Mouse (Mus musculus) forebrain, postnatal 0 days (tissue): ENCODE measurements at regions not wholly inside any gene's neighbourhood (a gene's known extent, or its start where the extent isn't known, plus 50 kb on each side); places are given as distances from the start of the nearest gene placed in this dataset.

Experiments used
- ATAC-seq: fragments of 200-750 bp; cut with Nextera tagmentation; 2 replicates; pipeline ENCODE4 v1.8.0; 2017; ENCODE audit warnings: mild to moderate bottlenecking, moderate library complexity
- DNase-seq: peaks from one replicate; pipeline ENCODE4 v3.0.0-alpha.2; 2015
- H3K27ac ChIP-seq: fragments of 300-500 bp; sonication (generic); 2 replicates; pipeline ENCODE4 v1.5.1; 2014; ENCODE audit warnings: low read depth, mild to moderate bottlenecking, antibody characterized with exemption, low read length, moderate library complexity, mixed read lengths
- H3K27me3 ChIP-seq: fragments of 300-500 bp; sonication (generic); 2 replicates; pipeline ENCODE4 v1.6.1; 2014; ENCODE audit warnings: mild to moderate bottlenecking, low read length, mixed read lengths; ENCODE audit not compliant: insufficient read depth
- H3K36me3 ChIP-seq: fragments of 300-500 bp; sonication (generic); 2 replicates; pipeline ENCODE4 v1.6.1; 2014; ENCODE audit warnings: mild to moderate bottlenecking, moderate library complexity; ENCODE audit not compliant: insufficient read depth
- H3K4me1 ChIP-seq: fragments of 300-500 bp; sonication (generic); 2 replicates; pipeline ENCODE4 v1.6.1; 2014; ENCODE audit warnings: antibody characterized with exemption; ENCODE audit not compliant: insufficient read depth
- H3K4me2 ChIP-seq: fragments of 300-500 bp; sonication (generic); 2 replicates; pipeline ENCODE4 v1.6.1; 2014; ENCODE audit warnings: low read depth, mild to moderate bottlenecking, moderate library complexity
- H3K4me3 ChIP-seq: fragments of 300-500 bp; sonication (generic); 2 replicates; pipeline ENCODE4 v1.5.1; 2014; ENCODE audit warnings: low read depth, low read length, mixed read lengths
- H3K9ac ChIP-seq: fragments of 300-500 bp; sonication (generic); 2 replicates; pipeline ENCODE4 v1.6.1; 2014; ENCODE audit warnings: mild to moderate bottlenecking
- H3K9me3 ChIP-seq: fragments of 300-500 bp; sonication (generic); 2 replicates; pipeline ENCODE4 v1.6.1; 2016; ENCODE audit warnings: low read length
- CTCF ChIP-seq: sonication (generic); IDR thresholded peaks from 2 replicates; pipeline ENCODE4 v1.5.1; 2016; ENCODE audit warnings: antibody characterized with exemption, control low read depth, low read depth
- WGBS: fragments of 180-500 bp; shearing (Covaris S2); extraction: QIAGEN DNeasy Blood & Tissue Kit; methylation state at CpG from one replicate; pipeline ENCODE4 v1.1.7; 2014; 5-methylcytosine and 5-hydroxymethylcytosine counted together

DNA sequence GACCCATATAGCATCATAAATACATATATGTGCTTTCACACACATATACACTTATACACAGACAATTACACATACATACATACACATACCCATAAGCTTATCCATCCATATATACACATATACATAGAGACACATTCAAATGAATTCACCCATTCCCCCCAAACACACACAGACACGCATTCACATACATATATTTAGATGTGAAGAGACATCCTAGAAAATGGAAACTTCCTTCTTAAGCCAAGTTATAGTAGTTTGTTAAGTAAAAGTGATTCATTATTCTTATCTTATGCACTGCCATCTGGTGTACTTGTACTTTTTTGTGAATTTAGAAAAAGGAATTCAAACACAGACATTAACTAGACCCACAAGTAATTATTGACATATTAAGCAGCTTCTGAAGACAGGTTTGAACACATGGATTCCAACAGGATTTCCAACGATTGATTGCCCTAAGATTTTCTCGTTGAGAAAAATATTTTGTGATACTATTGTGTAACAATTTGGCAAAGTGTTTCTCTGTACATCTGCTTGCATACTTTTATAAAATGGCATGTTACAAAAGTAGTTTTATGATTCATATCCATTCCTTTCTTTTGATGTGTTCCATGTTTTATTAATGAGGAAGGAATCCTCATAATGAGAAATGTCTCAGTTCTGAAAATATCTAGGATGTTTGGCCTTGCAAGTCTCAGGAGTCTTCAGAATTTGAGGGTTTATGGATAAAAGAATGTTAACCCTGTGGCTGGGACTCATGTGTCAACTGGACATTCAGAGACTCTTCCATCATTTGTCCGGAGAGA, 1161.5 kb upstream of the Apob start:
- DNase-seq (peak; percentile 65), ATAC-seq (peak; percentile 79)
- Histone ChIP-seq H3K4me1 (no peaks in the 10 kb centered on the region), H3K27ac (0 out of 2 replicates have a peak overlapping the region, but pooled peaks have one; percentile 29), H3K4me3 (no peak overlapping the region), H3K4me2 (no peak overlapping the region), H3K9ac (no peak overlapping the region), H3K9me3 (no peaks in the 10 kb centered on the region), H3K27me3 (no peaks in the 10 kb centered on the region), H3K36me3 (no peaks in the 10 kb centered on the region)
- WGBS = 72% methylated on average over 4 of the region's 4 CpGs
- TF ChIP-seq CTCF = no peak

DNA sequence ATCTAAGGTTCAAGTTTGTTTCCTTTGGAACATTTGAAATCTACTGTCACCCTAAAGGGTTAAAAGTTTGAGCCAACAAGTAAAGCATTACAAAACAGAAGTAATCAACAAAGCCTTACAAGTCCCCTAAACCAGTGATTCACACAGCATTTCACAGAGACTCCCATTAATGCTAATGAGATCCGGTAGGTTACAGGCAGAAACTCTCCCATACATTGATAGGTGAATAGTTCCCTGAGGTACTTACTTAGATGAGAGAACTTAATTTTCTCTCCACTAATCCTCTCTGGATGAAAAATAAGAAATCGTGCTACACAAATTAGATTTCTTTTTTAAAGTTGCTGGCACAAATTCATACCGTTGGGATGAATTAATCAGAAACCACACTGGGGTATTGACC, 1144.5 kb upstream of the Apob start:
- no peak overlapping the region for H3K9ac ChIP-seq
- H3K4me1 ChIP-seq = no peaks in the 10 kb centered on the region
- DNase-seq (no peak), ATAC-seq (no peak)
- H3K4me2 ChIP-seq = no peak overlapping the region
- H3K27ac ChIP-seq = no peak overlapping the region
- TF ChIP-seq CTCF = no peak
- no peaks in the 10 kb centered on the region for H3K9me3 ChIP-seq
- no peaks in the 10 kb centered on the region for H3K36me3 ChIP-seq
- no peaks in the 10 kb centered on the region for H3K27me3 ChIP-seq
- WGBS = 22% methylated on average over 3 of the region's 3 CpGs
- no peak overlapping the region for H3K4me3 ChIP-seq

GRCm38 (mm10) chr12:6837581-6837980, 1139.9 kb upstream of the Apob start:
- WGBS = 89% methylated on average over 2 of the region's 2 CpGs
- H3K27ac ChIP-seq = no peak overlapping the region
- no peak for ATAC-seq

GRCm38 (mm10) chr12:6848483-6848882, 1129.0 kb upstream of the Apob start:
- Histone ChIP-seq H3K4me1 (no peaks in the 10 kb centered on the region), H3K4me3 (no peak overlapping the region), H3K9ac (no peak overlapping the region), H3K4me2 (no peak overlapping the region), H3K9me3 (no peaks in the 10 kb centered on the region), H3K27ac (no peak overlapping the region), H3K27me3 (no peaks in the 10 kb centered on the region), H3K36me3 (no peaks in the 10 kb centered on the region)
- no peak for DNase-seq
- no peak for ATAC-seq
- WGBS = 83% methylated on average over 4 of the region's 4 CpGs
- TF ChIP-seq CTCF = no peak

More at GRCm38 (mm10) chr12:6837581-6837980, 1139.9 kb upstream of the Apob start:
- Histone ChIP-seq H3K27me3 (no peaks in the 10 kb centered on the region), H3K4me2 (no peak overlapping the region), H3K4me1 (no peaks in the 10 kb centered on the region), H3K36me3 (no peaks in the 10 kb centered on the region), H3K4me3 (no peak overlapping the region), H3K9ac (no peak overlapping the region), H3K9me3 (no peaks in the 10 kb centered on the region)
- no peak for TF ChIP-seq CTCF
- DNase-seq = no peak

DNA sequence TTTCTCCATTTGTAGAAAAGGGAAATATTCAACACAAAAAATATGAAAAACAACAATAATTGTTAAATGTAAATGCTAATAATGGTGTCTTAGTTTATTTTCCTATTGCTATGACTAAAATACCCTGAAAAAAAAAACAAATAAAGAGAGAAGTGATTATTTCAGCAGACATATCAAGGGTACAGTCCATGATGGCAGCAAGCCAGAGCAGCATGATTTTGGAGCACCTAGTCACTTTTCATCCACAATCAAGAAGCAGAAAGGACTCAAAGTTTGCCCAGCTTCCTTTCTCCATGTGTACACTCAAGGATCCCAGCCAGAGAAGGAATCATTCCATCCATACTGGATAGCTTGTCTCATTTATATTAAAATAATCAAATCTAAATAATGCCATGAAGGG, 1111.5 kb upstream of the Apob start:
- no peak for TF ChIP-seq CTCF
- Histone ChIP-seq H3K27me3 (no peaks in the 10 kb centered on the region), H3K4me3 (no peak overlapping the region), H3K4me1 (no peaks in the 10 kb centered on the region), H3K4me2 (no peak overlapping the region), H3K9me3 (no peaks in the 10 kb centered on the region), H3K9ac (no peak overlapping the region), H3K36me3 (no peaks in the 10 kb centered on the region), H3K27ac (no peak overlapping the region)
- no peak for DNase-seq
- no peak for ATAC-seq
